Mouse (Mus musculus) right cerebral cortex, postnatal 4 days (tissue): ENCODE data around the gene Prrc2c.
"Not testable (repeated sequence)": the region's sequence is repeated elsewhere in the genome, so short reads cannot be mapped to it uniquely, and the experiment has no call there.

ENCODE experiments used
- DNase-seq: peaks from one replicate; pipeline ENCODE4 v3.0.0-alpha.2; 2022

Prrc2c gene

GRCm38 (mm10) chr1:162665486-162666174, 74.7 kb downstream of the Prrc2c start:
- DNase-seq: peak; percentile 4

GRCm38 (mm10) chr1:162664826-162665475, 75.4 kb downstream of the Prrc2c start:
- DNase-seq: peak; percentile 67

GRCm38 (mm10) chr1:162660276-162660860, 80.0 kb downstream of the Prrc2c start:
- no peak for DNase-seq

- DNase-seq: no peak
Observed at GRCm38 (mm10) chr1:162658119-162658518, 82.2 kb downstream of the Prrc2c start, which contains the start of gene Myocos. Gene Myocos (minus strand): TSS chr1:162658219.

GRCm38 (mm10) chr1:162648416-162648815, 91.9 kb downstream of the Prrc2c start:
- DNase-seq: no peak

- no peak for DNase-seq
Observed at GRCm38 (mm10) chr1:162646083-162646686, 94.2 kb downstream of the Prrc2c start.

- DNase-seq: peak; percentile 23
Observed at GRCm38 (mm10) chr1:162643752-162644151, 96.6 kb downstream of the Prrc2c start.

GRCm38 (mm10) chr1:162642591-162642990, 97.8 kb downstream of the Prrc2c start:
- DNase-seq: no peak

- no peak for DNase-seq
Observed at GRCm38 (mm10) chr1:162639861-162640260, 100.5 kb downstream of the Prrc2c start.

GRCm38 (mm10) chr1:162639051-162639750, 101.2 kb downstream of the Prrc2c start, which contains the start of gene Myoc:
Gene Myoc (plus strand): TSS chr1:162639155.
- DNase-seq: no peak

- no peak for DNase-seq
Observed at GRCm38 (mm10) chr1:162638535-162638934, 101.8 kb downstream of the Prrc2c start.

GRCm38 (mm10) chr1:162636516-162636915, 103.8 kb downstream of the Prrc2c start:
- no peak for DNase-seq

- DNase-seq: not testable (repeated sequence)
Observed at GRCm38 (mm10) chr1:162635291-162635931, 104.9 kb downstream of the Prrc2c start.

GRCm38 (mm10) chr1:162628326-162628725, 112.0 kb downstream of the Prrc2c start:
- not testable (repeated sequence) for DNase-seq

GRCm38 (mm10) chr1:162627821-162628220, 112.5 kb downstream of the Prrc2c start:
- not testable (repeated sequence) for DNase-seq

GRCm38 (mm10) chr1:162625229-162625628, 115.1 kb downstream of the Prrc2c start:
- no peak for DNase-seq

GRCm38 (mm10) chr1:162623895-162624294, 116.5 kb downstream of the Prrc2c start:
- DNase-seq: no peak
